Mouse (Mus musculus): ENCODE measurements around the gene Rsad1.

Gene Rsad1

DNA sequence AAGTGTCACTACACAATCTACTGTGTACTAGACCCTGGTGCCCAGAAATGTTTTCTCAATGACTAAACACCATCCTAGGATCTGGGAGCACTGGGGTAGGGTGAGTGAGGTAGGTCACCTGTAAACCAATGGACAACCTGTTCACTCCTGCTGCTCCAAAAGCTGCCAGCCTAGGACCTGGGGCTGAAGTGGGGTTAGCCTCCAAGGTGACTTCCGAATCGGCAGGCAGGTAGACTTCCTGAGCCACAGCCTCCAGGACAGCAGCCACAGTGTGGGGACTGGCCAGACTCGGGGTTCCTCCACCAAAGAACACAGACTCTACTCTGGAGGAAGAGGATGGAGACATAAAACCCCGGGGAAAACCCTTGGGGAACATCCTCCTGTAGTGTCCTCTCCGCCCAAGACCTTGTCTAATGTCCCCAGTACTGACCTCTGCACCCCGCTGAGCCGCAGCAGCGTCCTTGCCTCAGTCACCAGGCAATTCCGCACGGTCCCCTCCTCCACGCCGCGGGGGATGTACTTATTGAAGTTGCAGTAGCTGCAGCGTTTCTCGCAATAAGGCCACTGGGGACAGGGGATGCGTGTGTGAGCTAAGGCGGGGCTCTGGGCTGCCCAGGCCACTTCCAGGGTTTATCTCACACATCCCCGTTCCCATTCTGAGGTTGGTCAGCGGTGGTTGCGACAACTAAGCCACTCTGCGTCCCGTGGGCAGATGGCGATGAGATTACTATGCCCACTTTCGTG lies 842 bp downstream of the Rsad1 start:
- peak; percentile 44 for DNase-seq

DNA sequence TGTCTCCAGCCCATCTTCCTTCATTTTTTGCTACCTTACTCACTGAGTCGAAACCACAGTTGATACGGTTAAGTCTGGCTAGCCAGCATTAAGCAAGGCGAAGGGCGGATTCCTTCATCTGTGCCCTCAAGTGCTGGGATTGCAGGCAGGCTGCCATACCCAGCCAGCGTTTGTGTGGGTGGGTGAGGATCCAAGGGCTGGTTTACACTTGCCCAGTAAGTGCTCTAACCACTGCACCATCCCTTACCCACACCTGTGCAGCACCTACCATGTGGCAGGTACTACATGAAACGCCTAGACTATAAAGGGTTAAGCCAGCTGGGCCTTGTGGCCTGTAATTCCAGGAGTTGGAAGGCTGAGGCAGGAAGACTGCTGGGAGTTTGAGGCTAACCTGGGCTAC lies 1.8 kb downstream of the Rsad1 start:
- no peak for DNase-seq

DNA sequence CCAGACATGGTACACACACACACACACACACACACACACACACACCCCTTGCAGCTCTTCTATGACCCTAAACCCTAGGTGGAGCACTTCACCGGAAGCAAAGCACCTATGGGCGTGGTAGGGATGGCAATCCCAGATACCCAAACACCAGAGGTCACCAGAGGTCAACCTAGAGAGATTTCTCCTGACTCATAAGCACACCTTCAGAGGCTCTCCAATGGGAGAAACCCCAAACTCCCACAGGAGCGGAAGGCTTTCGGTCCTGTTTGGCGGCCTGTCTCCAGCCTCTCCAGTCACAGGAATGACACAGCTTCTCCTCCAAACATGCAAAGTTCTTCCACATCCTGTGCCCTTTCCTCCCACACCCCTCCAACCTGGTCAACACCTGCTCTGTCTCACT lies 2.7 kb downstream of the Rsad1 start:
- DNase-seq = no peak

DNA sequence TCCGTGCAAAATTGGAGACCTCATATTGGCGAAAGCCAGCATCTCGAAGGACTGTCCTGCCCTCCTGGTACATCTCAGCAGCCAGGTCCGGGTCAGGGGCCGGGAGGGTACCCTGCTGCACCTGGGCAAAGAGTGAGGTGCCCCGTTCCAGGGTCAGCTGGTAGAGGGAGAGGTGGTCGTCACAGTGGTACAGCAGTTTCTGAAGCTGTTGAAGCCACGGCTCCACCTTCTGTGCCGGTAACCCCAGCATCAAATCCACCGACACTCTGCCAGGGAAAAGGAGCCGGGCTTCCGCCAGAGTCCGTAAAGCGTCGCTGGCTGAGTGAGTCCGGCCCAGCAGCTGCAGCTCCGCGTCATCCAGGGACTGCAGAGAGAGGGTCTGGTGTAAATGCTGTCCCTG lies 4.6 kb downstream of the Rsad1 start:
- no peak for DNase-seq

DNA sequence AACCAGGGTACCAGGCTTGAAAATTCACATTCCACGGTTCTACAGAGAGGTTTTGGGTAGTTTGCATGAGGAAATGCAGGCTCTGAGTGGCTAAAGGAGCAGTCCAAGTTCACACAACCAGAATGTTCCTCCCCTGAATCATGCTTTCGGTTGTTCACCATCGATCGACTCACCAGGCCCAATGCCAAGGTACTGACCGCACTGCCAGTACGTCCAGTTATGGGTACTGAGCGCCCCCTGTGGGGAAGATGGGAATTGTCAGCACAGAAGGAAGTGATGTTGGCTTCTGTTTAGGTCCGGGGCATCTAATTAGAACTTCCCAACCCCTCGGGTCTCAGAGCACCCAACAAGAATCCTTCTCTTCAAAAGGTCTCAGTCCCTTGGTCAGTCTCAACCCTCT lies 5.1 kb downstream of the Rsad1 start:
- peak; percentile 53 for DNase-seq

DNA sequence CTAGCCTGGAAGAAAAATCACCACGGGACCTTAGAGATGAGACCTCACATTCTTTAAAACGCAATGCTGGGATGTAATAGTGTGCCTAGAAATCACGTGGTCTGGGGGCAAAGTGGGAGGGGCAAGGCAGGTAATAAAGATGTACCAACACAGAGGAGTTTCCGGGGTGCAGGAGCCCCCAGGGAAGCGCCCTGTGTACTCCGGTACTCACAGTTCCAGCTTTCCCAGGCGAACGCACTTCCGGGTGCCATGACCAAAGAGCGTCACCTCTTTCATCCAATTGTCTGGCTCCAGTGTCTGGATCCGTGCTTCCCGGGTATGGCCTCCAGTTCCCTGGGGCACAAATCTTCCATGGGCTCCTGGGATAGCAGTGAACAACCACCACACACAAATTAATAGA lies 5.7 kb downstream of the Rsad1 start:
- no peak for DNase-seq

DNA sequence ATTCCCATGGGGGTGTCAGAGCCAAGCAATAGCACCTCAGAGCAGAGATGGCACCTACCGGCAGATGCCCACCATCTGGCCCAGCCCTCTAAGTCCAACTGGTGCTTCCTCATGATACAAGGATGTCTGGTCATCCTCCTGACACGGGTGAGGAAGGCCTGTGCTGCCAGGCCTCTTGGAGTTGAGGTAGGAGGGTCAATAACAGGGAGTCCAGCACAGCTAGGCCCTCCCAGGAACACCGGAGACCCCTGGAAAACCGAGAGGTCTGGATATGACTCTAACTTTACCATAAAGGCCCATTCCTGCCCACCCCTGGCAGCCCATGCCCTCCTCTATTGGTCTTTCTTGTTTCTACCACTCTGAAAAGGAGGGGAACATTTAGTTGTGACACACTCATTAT lies 6.7 kb downstream of the Rsad1 start:
- DNase-seq = no peak

DNA sequence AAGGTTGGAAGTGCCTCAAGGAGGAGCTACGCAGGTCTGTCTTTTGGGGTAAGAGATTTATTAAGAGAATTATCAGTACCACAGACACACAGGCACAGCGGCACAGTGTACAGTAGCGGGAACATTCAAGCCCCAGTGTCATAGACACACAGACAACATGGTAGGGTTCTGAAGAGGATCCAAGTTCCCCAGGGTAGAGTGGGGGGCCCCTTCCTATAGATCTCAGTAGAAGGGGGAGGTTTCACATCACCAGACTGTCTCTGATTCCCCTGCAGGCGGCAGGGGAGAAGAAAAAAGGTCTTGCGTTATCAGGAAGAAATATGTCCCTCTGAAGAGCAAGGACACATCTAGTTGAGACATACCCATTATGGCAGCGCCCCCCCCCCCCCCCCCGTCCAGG lies 9.3 kb downstream of the Rsad1 start:
- DNase-seq = no peak

DNA sequence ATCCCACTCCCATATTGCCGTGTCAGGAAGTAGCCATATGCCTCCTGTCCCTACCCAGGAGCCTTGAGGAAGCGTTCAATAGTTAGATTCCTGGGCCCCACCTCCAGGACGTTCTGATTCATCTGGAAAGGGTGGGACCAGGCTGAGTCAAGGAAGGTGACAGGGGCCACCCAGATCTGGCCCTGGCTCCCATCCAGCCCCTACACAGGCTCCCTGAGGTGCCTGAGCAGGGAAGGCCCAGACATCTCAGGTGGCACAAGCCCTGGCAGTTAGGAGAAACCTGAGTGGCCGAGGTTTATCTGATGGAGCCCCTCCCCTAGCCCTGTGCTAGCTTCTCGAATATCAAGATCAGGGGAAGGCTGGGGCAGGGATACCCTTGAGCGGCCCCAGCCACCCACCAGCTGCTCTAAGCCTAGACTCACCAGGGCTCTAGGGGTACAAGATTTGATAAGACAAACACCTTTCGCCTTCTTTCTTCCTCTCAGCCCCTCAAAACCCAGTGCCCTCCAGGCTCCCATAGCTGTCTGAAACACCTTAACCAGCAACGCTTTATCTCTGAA lies 10.2 kb downstream of the Rsad1 start:
- DNase-seq = no peak

DNA sequence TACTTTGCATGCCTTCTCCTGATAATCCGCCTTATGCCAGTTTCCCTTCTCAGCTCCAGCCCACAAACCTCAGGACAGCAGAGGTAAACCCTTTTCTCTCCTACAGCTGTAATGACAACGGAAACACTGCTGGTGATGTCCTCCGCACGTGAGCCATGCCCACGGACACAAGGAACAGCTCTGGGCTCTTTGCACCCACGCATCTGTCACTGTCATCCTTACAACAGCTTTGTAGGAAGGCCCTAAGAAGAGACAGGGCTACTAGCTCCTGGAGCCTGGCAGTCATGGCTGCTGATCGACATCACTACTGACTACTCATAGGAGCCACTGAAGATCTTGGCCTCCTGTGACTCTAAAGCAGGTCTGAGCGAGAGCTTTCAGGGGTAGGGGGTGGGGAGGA lies 15.9 kb downstream of the Rsad1 start:
- no peak for DNase-seq

DNA sequence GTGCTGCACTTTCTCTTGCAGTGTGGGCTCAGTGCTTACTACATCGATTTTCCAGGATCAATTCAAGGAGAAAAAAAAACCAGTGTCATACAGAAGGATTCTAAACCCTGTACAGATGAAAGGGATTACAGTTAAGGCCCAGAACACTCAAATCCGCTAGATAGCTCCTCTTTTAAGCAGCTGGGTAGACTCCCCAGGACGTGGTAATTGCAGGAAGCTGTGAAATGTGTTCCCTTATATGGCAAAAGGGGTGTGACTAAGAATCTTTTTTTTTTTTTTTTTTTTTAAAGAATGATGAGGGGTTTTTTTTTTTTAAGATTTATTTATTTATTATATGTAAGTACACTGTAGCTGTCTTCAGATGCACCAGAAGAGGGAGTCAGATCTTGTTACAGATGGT lies 20.2 kb downstream of the Rsad1 start:
- DNase-seq = no peak

DNA sequence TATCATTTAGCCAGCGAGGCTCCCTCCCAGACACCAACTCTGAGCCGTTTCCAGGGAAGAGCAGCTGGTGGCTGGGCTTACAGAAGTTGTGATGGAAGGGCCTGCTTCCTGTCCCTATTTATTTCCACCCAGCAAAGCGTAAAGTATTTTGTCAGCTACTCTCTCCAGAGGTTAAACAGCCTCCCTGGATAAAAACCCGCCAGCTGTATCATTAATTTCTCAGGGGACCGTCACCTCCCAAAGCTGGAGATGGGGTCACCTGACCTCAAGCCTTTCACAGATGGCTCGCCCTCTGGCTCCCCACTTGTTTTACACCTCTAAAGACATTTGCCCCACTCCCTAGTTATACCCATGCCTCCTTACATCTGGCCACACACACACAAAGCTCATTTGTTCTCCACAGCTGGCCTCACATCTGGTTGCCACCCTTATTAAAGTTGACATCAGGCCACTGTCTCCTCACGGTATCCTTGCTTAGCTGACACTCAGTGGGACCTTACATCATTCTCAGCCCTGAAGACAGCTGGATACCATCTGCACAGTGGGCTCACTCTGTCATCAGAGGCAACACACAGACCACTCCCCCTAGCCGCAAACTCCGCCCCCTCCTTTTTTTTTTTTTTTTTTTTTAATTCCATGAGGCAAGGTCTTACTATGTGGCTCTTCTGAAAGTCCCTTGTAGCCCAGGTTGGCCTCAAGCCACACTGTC lies 22.7 kb downstream of the Rsad1 start:
- DNase-seq = no peak

DNA sequence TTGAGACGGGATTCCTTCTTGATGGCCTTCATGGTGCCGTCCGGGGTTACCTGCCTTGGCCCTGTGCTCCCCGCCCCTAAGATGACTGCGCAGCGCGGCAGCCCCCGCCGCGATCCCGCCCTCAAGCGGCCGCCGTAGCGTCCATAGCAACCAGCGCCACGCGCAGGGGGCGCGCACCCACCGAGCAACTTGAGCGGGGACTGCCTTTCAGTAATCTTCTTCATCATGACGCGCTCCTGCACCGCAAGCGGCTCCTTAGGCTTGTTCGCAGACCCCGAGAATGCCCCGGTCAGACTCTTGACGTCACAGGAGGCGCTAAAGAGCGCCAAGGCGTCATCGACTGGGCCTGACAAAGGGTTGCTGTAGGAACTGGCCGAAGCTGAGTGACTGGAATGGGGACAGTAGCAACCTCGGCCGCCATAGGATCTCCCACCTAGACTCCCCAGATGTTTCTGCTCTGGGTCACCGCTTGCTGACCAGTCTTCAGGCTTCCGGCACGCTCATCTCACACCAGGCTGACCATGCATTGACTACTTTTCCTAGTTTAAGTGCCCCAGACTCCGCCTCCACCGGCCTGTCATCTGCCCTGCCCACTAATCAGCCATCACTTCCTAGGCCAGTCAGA lies 27.7 kb downstream of the Rsad1 start, which contains the start of gene Mycbpap:
TSS of gene Mycbpap (minus strand) at position 524 of the 625 bp plus-strand sequence.
- peak; percentile 39 for DNase-seq

DNA sequence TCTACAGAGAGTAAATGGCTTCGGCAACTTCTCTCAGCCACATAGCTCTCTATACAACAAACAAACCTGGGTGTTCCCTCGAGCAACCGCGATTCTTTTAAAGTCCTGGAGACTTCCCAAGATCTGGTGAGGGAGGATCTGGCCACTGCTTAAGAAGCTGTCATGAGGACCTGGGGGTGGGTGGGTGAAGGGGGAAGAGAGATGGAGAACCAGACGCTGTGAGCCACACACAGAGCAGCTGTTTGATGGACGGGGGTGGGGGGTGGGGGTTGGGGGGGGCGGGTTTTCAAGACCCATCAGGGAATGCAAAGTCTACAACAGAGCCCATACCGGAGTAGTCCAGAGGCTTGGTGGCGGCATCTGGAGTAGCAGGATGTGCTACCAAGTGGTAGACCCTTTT lies 35.6 kb downstream of the Rsad1 start:
- DNase-seq = no peak

DNA sequence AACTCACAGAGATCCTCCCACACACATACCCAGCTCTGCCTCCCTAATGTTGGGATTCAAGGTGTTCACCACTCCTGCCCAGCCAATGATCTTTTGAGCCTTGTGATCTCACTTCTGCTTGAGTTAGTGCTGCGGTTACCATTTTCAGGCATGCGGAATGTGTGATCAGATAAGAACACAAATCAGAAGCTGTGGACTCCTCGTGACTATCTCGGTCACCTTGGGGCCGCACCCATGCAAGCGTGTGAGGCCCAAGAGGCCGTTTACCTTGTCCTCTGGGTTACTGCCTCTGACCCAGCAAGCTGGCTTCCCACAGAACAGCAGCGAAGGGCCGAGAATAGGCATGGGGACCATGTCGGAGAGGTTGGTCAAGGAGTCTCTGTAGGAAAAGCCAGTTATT lies 40.1 kb downstream of the Rsad1 start:
- DNase-seq = no peak

DNA sequence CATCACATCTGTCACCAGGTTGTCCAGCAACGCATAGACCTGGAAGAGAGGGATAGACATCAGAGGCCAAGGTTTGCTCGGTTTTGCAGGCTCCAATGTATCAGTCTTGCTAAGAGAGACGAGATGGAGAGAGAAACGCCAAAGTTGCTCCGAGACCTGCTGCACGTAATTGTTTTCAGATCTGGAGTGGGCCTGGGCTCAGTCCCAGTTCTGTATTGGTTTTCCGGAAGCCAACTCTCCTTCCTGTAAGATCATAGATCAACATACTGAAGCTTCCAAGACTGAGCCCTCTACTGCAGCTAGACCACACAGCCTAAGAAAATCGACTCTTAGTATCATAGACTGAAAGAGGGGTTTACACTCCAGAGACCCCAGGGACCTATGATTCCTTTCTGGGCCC lies 47.6 kb downstream of the Rsad1 start:
- no peak for DNase-seq

DNA sequence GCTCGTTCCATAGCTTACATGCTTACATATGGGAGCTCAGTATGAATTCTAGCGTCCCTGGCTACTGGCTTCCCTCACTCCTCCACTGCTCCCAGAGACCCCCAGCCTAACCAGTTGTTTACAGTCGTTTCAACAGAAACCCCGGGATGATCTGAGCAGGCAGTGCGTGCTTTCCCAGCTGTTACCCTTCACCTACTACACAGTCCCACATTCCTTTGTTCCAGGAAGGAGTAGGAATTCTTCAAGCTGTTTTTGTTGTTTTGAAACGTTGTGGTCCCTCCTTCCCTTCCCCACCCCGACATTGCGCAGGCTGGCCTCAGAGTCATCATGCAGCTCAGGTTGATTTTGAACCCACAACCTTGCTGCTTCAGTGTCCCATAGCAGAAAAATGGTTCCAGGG lies 48.7 kb downstream of the Rsad1 start:
- no peak for DNase-seq

DNA sequence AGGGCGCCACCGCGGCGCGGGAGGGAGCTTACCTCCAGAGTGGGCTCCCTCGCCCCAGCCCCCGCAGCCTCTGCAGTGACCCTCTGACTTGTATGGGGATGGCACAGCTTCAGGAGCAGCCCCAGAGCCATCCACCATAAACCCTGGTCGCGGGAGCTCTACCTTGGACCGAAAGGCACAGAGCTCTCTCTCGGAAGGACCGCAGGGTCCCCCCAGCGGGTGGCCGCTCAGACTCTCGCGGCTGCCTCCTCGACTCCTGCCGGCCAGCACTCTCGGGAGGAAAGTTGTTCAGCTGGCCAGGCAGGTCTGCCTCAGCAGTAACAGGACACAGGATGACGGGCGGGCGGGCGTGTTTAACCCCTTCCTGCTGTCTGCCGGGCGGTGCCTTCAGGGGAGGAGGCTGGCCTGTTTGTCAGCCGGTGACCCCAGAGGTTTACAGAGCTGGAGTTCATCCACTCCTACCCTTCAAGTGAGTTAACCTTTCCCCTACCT lies 49.3 kb downstream of the Rsad1 start, which contains the start of gene Epn3:
TSS of gene Epn3 (minus strand) at position 314 of the 492 bp plus-strand sequence.
- no peak for DNase-seq

DNA sequence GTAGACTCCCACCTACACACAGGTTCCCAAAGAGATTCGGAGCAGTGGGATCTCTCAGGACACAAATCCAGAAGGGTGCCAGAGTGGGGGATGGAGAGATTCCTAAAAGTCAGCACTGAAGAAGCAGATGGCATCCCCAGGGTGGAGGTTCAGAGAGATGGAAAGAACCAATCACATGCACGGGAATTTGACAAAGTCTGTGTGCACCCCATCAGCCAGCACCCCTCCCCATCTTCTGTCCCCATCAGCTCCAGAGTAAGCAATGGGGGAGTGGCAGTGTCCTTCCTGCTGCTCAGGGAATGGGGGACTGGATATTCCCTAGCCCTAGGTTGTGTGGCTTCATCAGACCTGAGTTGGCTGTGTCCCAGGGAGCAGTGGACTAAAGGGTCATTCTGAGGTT lies 50.0 kb downstream of the Rsad1 start:
- DNase-seq = no peak

DNA sequence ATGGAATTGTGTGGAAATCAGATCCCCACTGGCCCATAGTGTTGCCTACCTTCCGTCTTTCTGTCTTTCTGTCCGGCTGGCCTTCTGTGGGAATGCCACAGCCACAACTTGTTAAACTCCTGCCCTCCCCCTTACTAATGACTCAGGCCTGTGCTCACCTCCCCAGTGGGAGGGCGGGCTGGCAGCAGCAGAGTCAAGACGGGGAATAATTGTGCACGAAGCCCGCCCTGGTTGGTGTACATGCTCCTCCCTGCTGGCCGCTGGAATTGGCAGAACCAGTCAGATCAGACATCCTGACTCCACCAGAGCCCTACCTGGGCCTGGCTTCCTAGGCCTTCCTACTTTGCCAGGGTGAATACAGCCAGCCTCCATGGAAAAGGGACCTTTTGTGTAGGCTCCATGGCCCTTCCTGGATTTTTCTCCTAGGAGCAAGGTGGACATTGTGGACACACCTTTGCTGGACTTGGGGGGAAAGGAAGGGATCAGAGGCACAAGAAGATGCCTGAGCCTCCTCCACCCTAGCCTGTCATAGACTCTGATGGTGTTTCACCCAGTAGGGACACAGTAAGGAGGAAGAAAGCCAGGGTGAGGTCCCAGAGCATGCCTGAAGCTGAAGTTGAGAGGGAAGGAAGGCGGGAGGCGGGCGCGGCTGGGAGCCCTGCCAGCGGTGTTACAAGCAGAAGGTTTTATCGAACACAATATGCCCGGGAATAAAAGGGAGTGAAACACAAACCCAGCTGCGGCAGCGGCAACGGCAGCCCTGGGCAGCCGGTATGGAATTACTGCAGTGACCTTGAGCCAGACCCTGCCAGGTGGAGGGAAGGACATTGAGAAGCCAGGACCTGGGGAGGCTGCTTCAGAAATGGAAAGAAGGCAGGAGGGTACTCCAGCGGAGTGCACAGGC lies 50.7 kb downstream of the Rsad1 start:
- no peak for DNase-seq

DNA sequence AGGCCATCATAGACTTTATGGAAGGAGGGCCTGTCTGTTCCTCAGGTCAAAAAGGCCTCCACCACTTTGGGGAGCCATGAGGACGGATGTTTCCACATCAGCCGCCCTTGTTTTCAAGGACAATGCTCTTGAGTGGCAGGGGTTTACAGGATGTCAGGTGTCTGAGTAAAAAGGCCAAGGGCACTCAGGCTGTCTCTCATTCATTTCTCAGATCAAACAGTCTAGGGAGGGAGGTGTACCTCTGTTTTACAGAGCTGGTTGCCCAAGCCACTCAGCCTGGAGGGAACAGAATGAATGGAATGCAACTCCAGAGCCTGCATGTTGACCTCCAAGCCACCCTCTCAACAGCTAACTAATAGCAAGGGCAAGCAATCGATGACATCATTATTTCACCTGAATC lies 53.6 kb downstream of the Rsad1 start:
- DNase-seq = no peak

DNA sequence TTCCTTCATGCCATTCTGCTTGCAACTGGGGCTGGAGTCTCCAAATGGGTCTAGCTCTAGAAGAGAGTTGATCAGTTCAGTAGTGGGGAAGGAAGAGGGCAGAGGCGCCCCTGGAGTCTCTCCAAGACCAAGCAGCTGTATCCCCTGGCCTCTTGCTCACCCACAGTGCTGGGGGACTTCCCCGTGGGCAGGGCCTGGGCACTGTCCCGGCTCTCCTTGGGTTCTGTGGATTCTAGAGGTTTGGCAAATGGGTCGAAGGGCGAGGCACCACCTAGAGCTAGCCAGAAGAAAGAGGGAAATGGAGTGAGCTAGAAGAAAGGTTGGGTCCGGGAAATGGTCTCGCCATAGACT lies 57.3 kb downstream of the Rsad1 start:
- no peak for DNase-seq

Measured in thymus, postnatal 14 days (tissue).